Mouse (Mus musculus) CD4-positive, CD25-positive, alpha-beta regulatory T cell, adult 4 months (primary cell): ENCODE measurements around the gene Ints3. TPM values are rescaled to one million over a fixed set of nuclear protein-coding genes. Genes with fewer than 3 reads are reported as not detected.

Experiments
- ATAC-seq: one replicate; pipeline ENCODE4 v1.8.0; 2017
- polyA plus RNA-seq, 2 experiments: library from polyadenylated mRNA; unstranded; fragments of 100-300 nt; shearing (Covaris generic); gene quantifications; one replicate each; pipeline ENCODE4 v1.2.1; 2017

Gene Ints3
- polyA plus RNA-seq, 2 experiments from 2014 or later: 16.9 to 17.9 TPM

- no peak for ATAC-seq
These were observed 10.6 kb upstream of the Ints3 start for GRCm38 (mm10) chr3:90443977-90444376.

- ATAC-seq: no peak
These were observed 7.3 kb upstream of the Ints3 start for GRCm38 (mm10) chr3:90440756-90441155.

GRCm38 (mm10) chr3:90437131-90437530 lies 3.7 kb upstream of the Ints3 start:
- no peak for ATAC-seq

- ATAC-seq: no peak
These were observed 780 bp upstream of the Ints3 start for GRCm38 (mm10) chr3:90434073-90434730.

- no peak for ATAC-seq
These were observed 607 bp downstream of the Ints3 start for GRCm38 (mm10) chr3:90432811-90433219.

- ATAC-seq: no peak
These were observed 1.1 kb downstream of the Ints3 start for GRCm38 (mm10) chr3:90432348-90432747.

- ATAC-seq: no peak
These were observed 3.8 kb downstream of the Ints3 start for GRCm38 (mm10) chr3:90429576-90429975.

- ATAC-seq: no peak
These were observed 5.2 kb downstream of the Ints3 start for GRCm38 (mm10) chr3:90428186-90428585.

GRCm38 (mm10) chr3:90427574-90427973 lies 5.8 kb downstream of the Ints3 start:
- ATAC-seq: no peak

GRCm38 (mm10) chr3:90425499-90425898 lies 7.9 kb downstream of the Ints3 start:
- ATAC-seq: no peak

GRCm38 (mm10) chr3:90423549-90423948 lies 9.9 kb downstream of the Ints3 start:
- no peak for ATAC-seq

GRCm38 (mm10) chr3:90420696-90421095 lies 12.7 kb downstream of the Ints3 start:
- no peak for ATAC-seq

GRCm38 (mm10) chr3:90413011-90413396 lies 20.4 kb downstream of the Ints3 start:
- ATAC-seq: no peak

- ATAC-seq: peak; percentile 62
These were observed 21.0 kb downstream of the Ints3 start for GRCm38 (mm10) chr3:90412312-90413010.

GRCm38 (mm10) chr3:90408721-90409120 lies 24.7 kb downstream of the Ints3 start:
- ATAC-seq: no peak

GRCm38 (mm10) chr3:90406414-90406813 lies 27.0 kb downstream of the Ints3 start:
- ATAC-seq: no peak

- no peak for ATAC-seq
These were observed 28.8 kb downstream of the Ints3 start for GRCm38 (mm10) chr3:90404609-90405008.

GRCm38 (mm10) chr3:90404121-90404520 lies 29.3 kb downstream of the Ints3 start:
- no peak for ATAC-seq

GRCm38 (mm10) chr3:90400993-90401392 lies 32.4 kb downstream of the Ints3 start:
- ATAC-seq: no peak

- no peak for ATAC-seq
These were observed 37.8 kb downstream of the Ints3 start for GRCm38 (mm10) chr3:90395629-90396028.

- ATAC-seq: no peak
These were observed 40.8 kb downstream of the Ints3 start for GRCm38 (mm10) chr3:90392661-90393060.

- no peak for ATAC-seq
These were observed 41.5 kb downstream of the Ints3 start for GRCm38 (mm10) chr3:90391941-90392340.

- ATAC-seq: no peak
These were observed 42.4 kb downstream of the Ints3 start for GRCm38 (mm10) chr3:90391004-90391403.
